Mouse (Mus musculus) forebrain, embryonic 13.5 days (tissue): ENCODE results near the gene Pof1b. TPM values are rescaled to one million over a fixed set of nuclear protein-coding genes. Genes with fewer than 3 reads are reported as not detected.

Experiments used
- ATAC-seq: fragments of 200-750 bp; cut with Nextera tagmentation; 2 replicates; pipeline ENCODE4 v1.8.0; 2017
- H3K27ac ChIP-seq: fragments of 300-500 bp; sonication (generic); 2 replicates; pipeline ENCODE4 v1.5.1; 2015; ENCODE audit warnings: inconsistent platforms, mild to moderate bottlenecking, moderate library complexity
- H3K27me3 ChIP-seq: fragments of 300-500 bp; sonication (generic); 2 replicates; pipeline ENCODE4 v1.6.1; 2015; ENCODE audit warnings: mild to moderate bottlenecking, inconsistent platforms
- H3K36me3 ChIP-seq: fragments of 300-500 bp; sonication (generic); 2 replicates; pipeline ENCODE4 v1.6.1; 2015; ENCODE audit warnings: mild to moderate bottlenecking, inconsistent platforms; ENCODE audit not compliant: poor library complexity, severe bottlenecking
- H3K4me1 ChIP-seq: fragments of 300-500 bp; sonication (generic); 2 replicates; pipeline ENCODE4 v1.6.1; 2015; ENCODE audit warnings: inconsistent platforms
- H3K4me2 ChIP-seq: fragments of 300-500 bp; sonication (generic); 2 replicates; pipeline ENCODE4 v1.6.1; 2015; ENCODE audit warnings: inconsistent platforms, mild to moderate bottlenecking, moderate library complexity
- H3K4me3 ChIP-seq: fragments of 300-500 bp; sonication (generic); 2 replicates; pipeline ENCODE4 v1.5.1; 2015; ENCODE audit warnings: mild to moderate bottlenecking, inconsistent platforms
- H3K9ac ChIP-seq: fragments of 300-500 bp; sonication (generic); 2 replicates; pipeline ENCODE4 v1.6.1; 2015; ENCODE audit warnings: mild to moderate bottlenecking, inconsistent platforms
- H3K9me3 ChIP-seq: fragments of 300-500 bp; sonication (generic); replicated peaks from 2 replicates; pipeline ENCODE4 v1.6.1; 2016; ENCODE audit warnings: inconsistent platforms
- WGBS: fragments of 180-500 bp; shearing (Covaris S2); methylation state at CpG from one replicate; pipeline ENCODE4 v1.1.7; 2015; 5-methylcytosine and 5-hydroxymethylcytosine counted together
- polyA plus RNA-seq: library from polyadenylated mRNA; unstranded; fragments of >200 nt; fragmentation: Nextera tagmentation; extraction: Ambion mirVana; gene quantifications from 2 replicates; pipeline ENCODE4 v1.2.1, GENCODE M21; 2015

Pof1b gene
- 0.16 and 0.27 TPM in 2 replicates for polyA plus RNA-seq

- Histone ChIP-seq H3K36me3 (no peaks in the 10 kb centered on the region), H3K4me2 (no peak within 1 kb of the TSS), H3K27ac (no peak within 1 kb of the TSS), H3K4me3 (no peak within 1 kb of the TSS), H3K9me3 (no peaks in the 10 kb centered on the region), H3K4me1 (no peaks in the 10 kb centered on the region), H3K27me3 (no peaks in the 10 kb centered on the region), H3K9ac (no peak within 1 kb of the TSS)
- WGBS: 80% methylated on average over 5 of the region's 5 CpGs
- ATAC-seq: no peak
These were observed at the start of gene Pof1b for GRCm38 (mm10) chrX:112698508-112698907. Pof1b (minus strand) TSS chrX:112698651.

- no peaks in the 10 kb centered on the region for H3K27me3 ChIP-seq
- no peaks in the 10 kb centered on the region for H3K4me1 ChIP-seq
- H3K9ac ChIP-seq: no peak overlapping the region
- no peak for ATAC-seq
- no peaks in the 10 kb centered on the region for H3K36me3 ChIP-seq
- no peak overlapping the region for H3K4me3 ChIP-seq
- no peak overlapping the region for H3K27ac ChIP-seq
- H3K4me2 ChIP-seq: no peak overlapping the region
- no peaks in the 10 kb centered on the region for H3K9me3 ChIP-seq
These were observed 18.1 kb upstream of the Pof1b start for GRCm38 (mm10) chrX:112716587-112716986.

- no peak overlapping the region for H3K27ac ChIP-seq
- no peak for ATAC-seq
- H3K9me3 ChIP-seq: no peaks in the 10 kb centered on the region
- no peak overlapping the region for H3K4me2 ChIP-seq
- H3K4me1 ChIP-seq: no peaks in the 10 kb centered on the region
- WGBS: 32% methylated on average over 1 of the region's 1 CpGs
- no peak overlapping the region for H3K9ac ChIP-seq
- H3K27me3 ChIP-seq: no peaks in the 10 kb centered on the region
- H3K36me3 ChIP-seq: no peaks in the 10 kb centered on the region
- no peak overlapping the region for H3K4me3 ChIP-seq
These were observed 4.1 kb downstream of the Pof1b start for GRCm38 (mm10) chrX:112694392-112694791.

GRCm38 (mm10) chrX:112680605-112681004 is 17.8 kb downstream of the Pof1b start:
- 85% methylated on average over 5 of the region's 5 CpGs for WGBS
- H3K9me3 ChIP-seq: no peaks in the 10 kb centered on the region
- no peak overlapping the region for H3K4me2 ChIP-seq
- no peak overlapping the region for H3K4me3 ChIP-seq
- H3K27me3 ChIP-seq: no peaks in the 10 kb centered on the region
- no peak overlapping the region for H3K9ac ChIP-seq
- no peak for ATAC-seq
- H3K36me3 ChIP-seq: no peaks in the 10 kb centered on the region
- no peak overlapping the region for H3K27ac ChIP-seq
- H3K4me1 ChIP-seq: no peaks in the 10 kb centered on the region

- Histone ChIP-seq H3K27me3 (no peaks in the 10 kb centered on the region), H3K27ac (no peak overlapping the region), H3K4me2 (no peak overlapping the region), H3K36me3 (no peaks in the 10 kb centered on the region), H3K4me3 (no peak overlapping the region), H3K4me1 (no peaks in the 10 kb centered on the region), H3K9ac (no peak overlapping the region), H3K9me3 (no peaks in the 10 kb centered on the region)
- 55% methylated on average over 1 of the region's 1 CpGs for WGBS
- no peak for ATAC-seq
These were observed 22.9 kb downstream of the Pof1b start for GRCm38 (mm10) chrX:112675525-112675924.

GRCm38 (mm10) chrX:112601306-112602120 is 96.9 kb downstream of the Pof1b start:
- Histone ChIP-seq H3K27ac (peak overlapping the region; percentile 83), H3K36me3 (no peaks in the 10 kb centered on the region), H3K9me3 (no peaks in the 10 kb centered on the region), H3K9ac (peak overlapping the region; percentile 81), H3K4me3 (peak overlapping the region; percentile 67), H3K27me3 (no peaks in the 10 kb centered on the region), H3K4me2 (peak overlapping the region; percentile 51), H3K4me1 (no peaks in the 10 kb centered on the region)
- WGBS: 17% methylated on average over 34 of the region's 81 CpGs
- ATAC-seq: peak; percentile 70

- H3K27me3 ChIP-seq: no peaks in the 10 kb centered on the region
- WGBS: 22% methylated on average over 55 of the region's 79 CpGs
- peak within 1 kb of the TSS; percentile 81 for H3K9ac ChIP-seq
These were observed 97.7 kb downstream of the Pof1b start, which contains the start of gene Zfp711 for GRCm38 (mm10) chrX:112600511-112601305. Zfp711 (plus strand) TSS chrX:112600526.

More at GRCm38 (mm10) chrX:112600511-112601305, 97.7 kb downstream of the Pof1b start, which contains the start of gene Zfp711:
- Histone ChIP-seq H3K36me3 (no peaks in the 10 kb centered on the region), H3K27ac (peak within 1 kb of the TSS; percentile 83), H3K4me1 (no peaks in the 10 kb centered on the region), H3K9me3 (no peaks in the 10 kb centered on the region), H3K4me2 (peak within 1 kb of the TSS; percentile 51), H3K4me3 (peak within 1 kb of the TSS; percentile 67)
- ATAC-seq: peak; percentile 98

Other genes with a start within 250 kb of the Pof1b start
- not detected in 2 replicates for gene 2010106E10Rik, start 203.4 kb downstream of the Pof1b start, polyA plus RNA-seq
- gene Zfp711, start 98.1 kb downstream of the Pof1b start, polyA plus RNA-seq: 28.9 and 29.2 TPM in 2 replicates